Comparison of ENCODE assay signal across 18 mouse cellular contexts in the genomic region with DNA sequence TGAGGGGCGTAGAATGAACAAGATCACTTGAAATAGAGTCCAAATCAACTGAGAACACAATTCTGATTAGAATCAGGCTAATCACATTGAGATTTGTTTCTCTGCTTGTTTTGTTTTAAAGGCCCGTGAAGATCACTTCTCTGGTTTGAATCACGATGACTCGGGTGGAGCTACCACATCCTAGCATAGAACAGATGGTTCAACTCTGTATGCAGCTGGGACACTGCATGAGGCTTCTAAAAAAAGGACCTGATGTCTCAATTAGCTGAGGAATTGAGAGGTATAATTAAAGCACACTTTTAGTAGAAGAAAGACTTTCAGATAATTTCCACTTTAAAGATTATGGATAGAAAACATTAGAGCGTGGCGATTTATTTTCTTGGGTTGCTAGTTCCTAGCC.
A peak's percentile ranks its signal among the peaks of the same experiment; 100 is the strongest.
DNase-seq lines count a peak whose midpoint lies in the region; ATAC-seq and TF ChIP-seq lines count a peak whose summit lies in the region.
"Had no signal": no experiment of that assay in that cellular context is flagged by ENCODE, and none has a peak within 500 bp of the region (broad histone marks: within the 10 kb centered on the region; RNA-seq: fewer than 3 reads in every experiment).

No protein-coding gene starts in this region.

- no peak for ATAC-seq in embryonic facial prominence, embryonic 11.5 days (replicated peaks; ENCODE audit: insufficient number of reproducible peaks, low FRiP score, low TSS enrichment, low read depth)
- ATAC-seq in midbrain, postnatal 0 days (ENCODE audit: low FRiP score): no peak; the same call in 1 of the 2 replicates
- no peak for ATAC-seq in midbrain, embryonic 13.5 days

- DNase-seq in embryonic facial prominence, embryonic 11.5 days (ENCODE audit: low spot score): peak; percentile 36
- no peak for DNase-seq in embryonic facial prominence, embryonic 10.5 days (ENCODE audit: low spot score)
- DNase-seq in layer of hippocampus, adult 9-11 months: peak; percentile 30
- no peak for DNase-seq in layer of hippocampus, postnatal 14 days (ENCODE audit: low spot score in 2 of 2)
- peak; percentile 61 for DNase-seq in midbrain, postnatal 0 days (ENCODE audit: low spot score)
- peak; percentile 14 for DNase-seq in left cerebral cortex, postnatal 4 days
- no peak for DNase-seq in thymus, postnatal 10 days (ENCODE audit: low spot score in 2 of 2)
- DNase-seq: adrenal gland, adult 8-10 months; B cell, adult 2 months; gastrocnemius, postnatal 36 days; kidney, adult 11 months; kidney, postnatal 25 days; liver had no signal

- no peak overlapping the region for H3K4me2 ChIP-seq in embryonic facial prominence, embryonic 11.5 days (ENCODE audit: low read depth, low read length)
- H3K4me2 ChIP-seq in midbrain, postnatal 0 days (ENCODE audit: low read depth, low read length, poor library complexity, severe bottlenecking): no peak overlapping the region
- H3K4me2 ChIP-seq in midbrain, embryonic 13.5 days (replicated peaks): no peak overlapping the region
- H3K4me2 ChIP-seq: heart, embryonic 13.5 days; midbrain, embryonic 11.5 days; neural tube, embryonic 12.5 days had no signal

- TF ChIP-seq CTCF in midbrain, postnatal 0 days (IDR thresholded peaks at IDR 0.05): no peak

- no peaks in the 10 kb centered on the region for H3K27me3 ChIP-seq in embryonic facial prominence, embryonic 11.5 days (ENCODE audit: control insufficient read depth, insufficient read depth, low read length)
- no peaks in the 10 kb centered on the region for H3K27me3 ChIP-seq in embryonic facial prominence, embryonic 10.5 days (replicated peaks; ENCODE audit: low read depth, poor library complexity, severe bottlenecking)
- H3K27me3 ChIP-seq in midbrain, postnatal 0 days (ENCODE audit: insufficient read depth, low read length): no peaks in the 10 kb centered on the region
- no peaks in the 10 kb centered on the region for H3K27me3 ChIP-seq in midbrain, embryonic 13.5 days
- H3K27me3 ChIP-seq: heart, embryonic 13.5 days; neural tube, embryonic 12.5 days had no signal

- no peaks in the 10 kb centered on the region for H3K9me3 ChIP-seq in embryonic facial prominence, embryonic 11.5 days (replicated peaks; ENCODE audit: control insufficient read depth, low read length)
- H3K9me3 ChIP-seq in embryonic facial prominence, embryonic 10.5 days: no peaks in the 10 kb centered on the region
- no peaks in the 10 kb centered on the region for H3K9me3 ChIP-seq in midbrain, postnatal 0 days (ENCODE audit: low read length)
- H3K9me3 ChIP-seq in midbrain, embryonic 13.5 days: no peaks in the 10 kb centered on the region
- H3K9me3 ChIP-seq: heart, embryonic 13.5 days; neural tube, embryonic 12.5 days had no signal

- H3K27ac ChIP-seq in embryonic facial prominence, embryonic 11.5 days (replicated peaks; ENCODE audit: low read depth, low read length): no peak overlapping the region
- no peak overlapping the region for H3K27ac ChIP-seq in embryonic facial prominence, embryonic 10.5 days (replicated peaks)
- no peak overlapping the region for H3K27ac ChIP-seq in midbrain, postnatal 0 days (ENCODE audit: low read depth, low read length)
- no peak overlapping the region for H3K27ac ChIP-seq in midbrain, embryonic 13.5 days
- H3K27ac ChIP-seq: heart, embryonic 13.5 days; neural tube, embryonic 12.5 days; stomach, postnatal 0 days had no signal

- H3K9ac ChIP-seq in embryonic facial prominence, embryonic 11.5 days (replicated peaks; ENCODE audit: low read length): no peak overlapping the region
- H3K9ac ChIP-seq in midbrain, postnatal 0 days (replicated peaks; ENCODE audit: low read length, poor library complexity, severe bottlenecking): no peak overlapping the region
- no peak overlapping the region for H3K9ac ChIP-seq in midbrain, embryonic 13.5 days (replicated peaks)
- H3K9ac ChIP-seq: heart, embryonic 13.5 days; neural tube, embryonic 12.5 days had no signal

- no peaks in the 10 kb centered on the region for H3K36me3 ChIP-seq in embryonic facial prominence, embryonic 11.5 days (replicated peaks; ENCODE audit: control insufficient read depth, insufficient read depth, low read depth, low read length)
- H3K36me3 ChIP-seq in embryonic facial prominence, embryonic 10.5 days (replicated peaks): no peaks in the 10 kb centered on the region
- H3K36me3 ChIP-seq in midbrain, postnatal 0 days (ENCODE audit: insufficient read depth, low read length): no peaks in the 10 kb centered on the region
- no peaks in the 10 kb centered on the region for H3K36me3 ChIP-seq in midbrain, embryonic 13.5 days
- H3K36me3 ChIP-seq: heart, embryonic 13.5 days; neural tube, embryonic 12.5 days had no signal

- intact Hi-C loops in left cerebral cortex, postnatal 4 days (cut with DNase I): no loop called here

- no peaks in the 10 kb centered on the region for H3K4me1 ChIP-seq in embryonic facial prominence, embryonic 11.5 days (ENCODE audit: control insufficient read depth, insufficient read depth, low read length)
- H3K4me1 ChIP-seq in embryonic facial prominence, embryonic 10.5 days: no peaks in the 10 kb centered on the region
- no peaks in the 10 kb centered on the region for H3K4me1 ChIP-seq in midbrain, postnatal 0 days (ENCODE audit: insufficient read depth, low read length)
- no peaks in the 10 kb centered on the region for H3K4me1 ChIP-seq in midbrain, embryonic 13.5 days (replicated peaks)
- H3K4me1 ChIP-seq: heart, embryonic 13.5 days; neural tube, embryonic 12.5 days had no signal

- no peak overlapping the region for H3K4me3 ChIP-seq in embryonic facial prominence, embryonic 11.5 days (ENCODE audit: low read depth, low read length)
- no peak overlapping the region for H3K4me3 ChIP-seq in embryonic facial prominence, embryonic 10.5 days
- no peak overlapping the region for H3K4me3 ChIP-seq in midbrain, postnatal 0 days (ENCODE audit: low read depth, low read length)
- no peak overlapping the region for H3K4me3 ChIP-seq in midbrain, embryonic 13.5 days (replicated peaks)
- H3K4me3 ChIP-seq: heart, embryonic 13.5 days; neural tube, embryonic 12.5 days had no signal

- 71% methylated on average over 6 of the region's 6 CpGs for WGBS in embryonic facial prominence, embryonic 11.5 days
- 78% methylated on average over 6 of the region's 6 CpGs for WGBS in embryonic facial prominence, embryonic 10.5 days
- whole genome bisulfite sequencing in midbrain, postnatal 0 days: 65% methylated on average over 6 of the region's 6 CpGs
- WGBS in midbrain, embryonic 13.5 days: 58% methylated on average over 6 of the region's 6 CpGs

Comparison
In these comparisons a context has a peak if more than half of its experiments do, and no peak if none do; other contexts are left out.
1. DNase-seq: peak in embryonic facial prominence, embryonic 11.5 days (single experiment), layer of hippocampus, adult 9-11 months (single experiment), midbrain, postnatal 0 days (single experiment) and left cerebral cortex, postnatal 4 days (single experiment); none in embryonic facial prominence, embryonic 10.5 days (single experiment), layer of hippocampus, postnatal 14 days (0 of 2) and thymus, postnatal 10 days (0 of 2).